Mouse (Mus musculus): ENCODE measurements around the gene Dyrk2.

Gene Dyrk2

GRCm38 (mm10) chr10:118846991-118847545, 22.9 kb downstream of the Dyrk2 start:
- DNase-seq (ENCODE audit: low read depth, low spot score) = no peak

GRCm38 (mm10) chr10:118840598-118840997, 29.4 kb downstream of the Dyrk2 start:
- no peak for DNase-seq (ENCODE audit: low read depth, low spot score)

GRCm38 (mm10) chr10:118839343-118840141, 30.5 kb downstream of the Dyrk2 start:
- DNase-seq (ENCODE audit: low read depth, low spot score) = no peak

- no peak for DNase-seq (ENCODE audit: low read depth, low spot score)
Measured at GRCm38 (mm10) chr10:118837636-118838035, 32.4 kb downstream of the Dyrk2 start.

- no peak for DNase-seq (ENCODE audit: low read depth, low spot score)
Measured at GRCm38 (mm10) chr10:118831190-118831589, 38.8 kb downstream of the Dyrk2 start.

GRCm38 (mm10) chr10:118829641-118830040, 40.4 kb downstream of the Dyrk2 start:
- DNase-seq (ENCODE audit: low read depth, low spot score) = peak; percentile 22

- peak; percentile 32 for DNase-seq (ENCODE audit: low read depth, low spot score)
Measured at GRCm38 (mm10) chr10:118827116-118827515, 42.9 kb downstream of the Dyrk2 start.

GRCm38 (mm10) chr10:118824830-118825229, 45.2 kb downstream of the Dyrk2 start:
- DNase-seq (ENCODE audit: low read depth, low spot score) = no peak

GRCm38 (mm10) chr10:118820901-118821300, 49.1 kb downstream of the Dyrk2 start:
- no peak for DNase-seq (ENCODE audit: low read depth, low spot score)

- DNase-seq (ENCODE audit: low read depth, low spot score) = no peak
Measured at GRCm38 (mm10) chr10:118819846-118820245, 50.2 kb downstream of the Dyrk2 start.

GRCm38 (mm10) chr10:118817089-118817488, 52.9 kb downstream of the Dyrk2 start:
- no peak for DNase-seq (ENCODE audit: low read depth, low spot score)

GRCm38 (mm10) chr10:118811945-118812344, 58.1 kb downstream of the Dyrk2 start:
- DNase-seq (ENCODE audit: low read depth, low spot score) = no peak

GRCm38 (mm10) chr10:118810908-118811711, 58.9 kb downstream of the Dyrk2 start:
- DNase-seq (ENCODE audit: low read depth, low spot score) = peak; percentile 39

All from CD4-positive, CD25-positive, alpha-beta regulatory T cell, adult 2 months (primary cell).